Mouse (Mus musculus) cortical plate, adult 2 months (tissue): ENCODE measurements around the gene Spa17. TPM values are rescaled to one million over a fixed set of nuclear protein-coding genes. Genes with fewer than 3 reads are reported as not detected.

Experiments used
- H3K27ac ChIP-seq: fragments of 200-500 bp; 2 replicates; pipeline ENCODE4 v1.5.1; 2012; ENCODE audit warnings: low read length, control low read depth, inconsistent platforms; ENCODE audit not compliant: insufficient read depth
- H3K4me1 ChIP-seq: fragments of 200-500 bp; 2 replicates; pipeline ENCODE4 v1.6.1; 2011; ENCODE audit warnings: low read length; ENCODE audit not compliant: control insufficient read depth, insufficient read depth
- H3K4me3 ChIP-seq: fragments of 200-500 bp; 2 replicates; pipeline ENCODE4 v1.5.1; 2011; ENCODE audit warnings: mild to moderate bottlenecking, low read length, control low read depth; ENCODE audit not compliant: insufficient read depth
- CTCF ChIP-seq: fragments of 200-500 bp; IDR thresholded peaks from 2 replicates; pipeline ENCODE4 v1.5.1; 2011; ENCODE audit warnings: mild to moderate bottlenecking, control low read depth, low read length; ENCODE audit not compliant: insufficient read depth; ENCODE audit errors: extremely low read depth
- POLR2A ChIP-seq: fragments of 200-500 bp; IDR thresholded peaks from 2 replicates; pipeline ENCODE4 v1.6.1; 2011; ENCODE audit warnings: mild to moderate bottlenecking, low read length, control low read depth; ENCODE audit not compliant: insufficient read depth; ENCODE audit errors: extremely low read depth
- polyA plus RNA-seq: library from polyadenylated mRNA; depleted of rRNA; stranded (reverse); fragments of >200 nt; gene quantifications from 2 replicates; pipeline ENCODE4 v1.2.3, GENCODE M21; 2012; rRNA removed

Gene Spa17
- polyA plus RNA-seq, 1 experiment, result 5.0 TPM

- Histone ChIP-seq H3K4me1 (peaks cover 10% of the 10 kb centered on the region), H3K4me3 (no peak overlapping the region), H3K27ac (peak overlapping the region; percentile 11; the same call in 1 of the 2 replicates)
- no peak for TF ChIP-seq POLR2A
- TF ChIP-seq CTCF, result no peak
Measured at GRCm38 (mm10) chr9:37554279-37554678, 59.2 kb downstream of the Spa17 start.

Other genes with a start within 250 kb of the Spa17 start
- gene Hepacam, start 246.4 kb downstream of the Spa17 start, polyA plus RNA-seq, result 91.0 and 95.7 TPM in 2 replicates
- gene Robo4, start 211.8 kb downstream of the Spa17 start, polyA plus RNA-seq, result 6.4 and 6.9 TPM in 2 replicates
- 66.5 and 71.0 TPM in 2 replicates for gene Robo3, start 180.5 kb downstream of the Spa17 start, polyA plus RNA-seq
- gene Msantd2, start 124.4 kb downstream of the Spa17 start, polyA plus RNA-seq, result 35.4 and 36.7 TPM in 2 replicates
- 35.1 and 36.6 TPM in 2 replicates for gene Esam, start 85.6 kb downstream of the Spa17 start, polyA plus RNA-seq
- 6.6 and 7.6 TPM in 2 replicates for gene Vsig2, start 74.5 kb downstream of the Spa17 start, polyA plus RNA-seq
- 2,488 and 2,563 TPM in 2 replicates for gene Nrgn, start 60.8 kb downstream of the Spa17 start, polyA plus RNA-seq
- 22.2 and 24.2 TPM in 2 replicates for gene Siae, start 58.0 kb downstream of the Spa17 start, polyA plus RNA-seq
- 48.0 TPM in 2 replicates for gene Tbrg1, start 43.6 kb upstream of the Spa17 start, polyA plus RNA-seq
- gene Panx3, start 55.5 kb upstream of the Spa17 start, polyA plus RNA-seq, result not detected in 2 replicates
- not detected in 2 replicates for gene Olfr160, start 102.5 kb upstream of the Spa17 start, polyA plus RNA-seq
- gene Olfr874, start 131.4 kb upstream of the Spa17 start, polyA plus RNA-seq, result not detected in 2 replicates
- not detected in 2 replicates for gene Olfr875, start 158.1 kb upstream of the Spa17 start, polyA plus RNA-seq
- not detected in 2 replicates for gene Olfr876, start 189.3 kb upstream of the Spa17 start, polyA plus RNA-seq
- 0.11 and 0.31 TPM in 2 replicates for gene Olfr877, start 240.5 kb upstream of the Spa17 start, polyA plus RNA-seq